Comparison of ENCODE assay signal across 10 mouse cellular contexts in the genomic region with DNA sequence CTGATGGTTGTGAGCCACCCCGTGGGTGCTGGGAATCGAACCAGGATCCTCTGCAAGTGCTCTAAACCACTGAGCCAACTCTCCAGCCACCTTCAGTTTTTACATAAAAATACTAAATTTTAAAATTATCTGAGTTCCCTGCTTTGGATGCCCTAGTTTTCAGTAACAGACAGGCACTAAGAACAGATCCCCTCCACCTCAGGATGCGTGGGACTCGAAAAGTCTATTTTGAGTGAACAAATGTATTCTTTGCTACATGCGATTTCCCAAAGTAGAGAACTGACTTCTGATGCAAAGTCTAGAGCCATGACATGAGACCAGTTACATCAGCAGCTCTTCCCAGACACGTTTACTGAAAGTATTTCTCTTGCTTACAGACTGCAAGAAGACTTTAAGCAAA.
"Had no signal": no experiment of that assay in that cellular context is flagged by ENCODE, and none has a peak within 500 bp of the region (broad histone marks: within the 10 kb centered on the region; RNA-seq: fewer than 3 reads in every experiment).

No protein-coding gene starts in this region.

- ATAC-seq: intestine, embryonic 15.5 days had no signal

- DNase-seq: kidney, adult 8-10 months; kidney, postnatal 10 days; layer of hippocampus, postnatal 36 days; liver, embryonic 13.5 days; lung, adult 2 months; lung, postnatal 14 days; lung, postnatal 4 days; midbrain, embryonic 14.5 days; thymus, postnatal 25 days had no signal
